Mouse (Mus musculus): Measurements from ENCODE around the gene Nxt1.

The Nxt1 gene

GRCm38 (mm10) chr2:148672199-148673096 is at the start of gene Nxt1:
Gene Nxt1 (plus strand): TSS chr2:148672601.
- peak; percentile 98 for DNase-seq

GRCm38 (mm10) chr2:148623067-148623466 is 49.3 kb upstream of the Nxt1 start:
- no peak for DNase-seq

- no peak for DNase-seq
Observed at GRCm38 (mm10) chr2:148624484-148624883, 47.9 kb upstream of the Nxt1 start.

- DNase-seq, result no peak
Observed at GRCm38 (mm10) chr2:148627011-148627471, 45.4 kb upstream of the Nxt1 start.

- DNase-seq, result no peak
Observed at GRCm38 (mm10) chr2:148631011-148631410, 41.4 kb upstream of the Nxt1 start.

GRCm38 (mm10) chr2:148631602-148632001 is 40.8 kb upstream of the Nxt1 start:
- no peak for DNase-seq

- no peak for DNase-seq
Observed at GRCm38 (mm10) chr2:148634466-148634865, 37.9 kb upstream of the Nxt1 start.

GRCm38 (mm10) chr2:148642610-148643370 is 29.6 kb upstream of the Nxt1 start:
- no peak for DNase-seq

GRCm38 (mm10) chr2:148644421-148645000 is 27.9 kb upstream of the Nxt1 start:
- DNase-seq, result no peak

- DNase-seq, result no peak
Observed at GRCm38 (mm10) chr2:148650587-148651357, 21.6 kb upstream of the Nxt1 start.

GRCm38 (mm10) chr2:148654961-148655360 is 17.4 kb upstream of the Nxt1 start:
- DNase-seq, result no peak

GRCm38 (mm10) chr2:148663458-148663857 is 8.9 kb upstream of the Nxt1 start:
- DNase-seq, result no peak

- DNase-seq, result peak; percentile 45
Observed at GRCm38 (mm10) chr2:148677801-148678200, 5.4 kb downstream of the Nxt1 start.

- peak; percentile 36 for DNase-seq
Observed at GRCm38 (mm10) chr2:148679346-148679745, 6.9 kb downstream of the Nxt1 start.

- DNase-seq, result peak; percentile 99
Observed at GRCm38 (mm10) chr2:148680775-148681291, 8.4 kb downstream of the Nxt1 start, which contains the start of gene Gzf1. Gene Gzf1 (plus strand): TSS chr2:148681023.

- peak; percentile 77 for DNase-seq
Observed at GRCm38 (mm10) chr2:148681461-148681891, 9.1 kb downstream of the Nxt1 start.

- DNase-seq, result no peak
Observed at GRCm38 (mm10) chr2:148683031-148683430, 10.6 kb downstream of the Nxt1 start.

GRCm38 (mm10) chr2:148684972-148685371 is 12.6 kb downstream of the Nxt1 start:
- no peak for DNase-seq

GRCm38 (mm10) chr2:148685709-148686108 is 13.3 kb downstream of the Nxt1 start:
- no peak for DNase-seq

- no peak for DNase-seq
Observed at GRCm38 (mm10) chr2:148686862-148687261, 14.5 kb downstream of the Nxt1 start.

GRCm38 (mm10) chr2:148687971-148688370 is 15.6 kb downstream of the Nxt1 start:
- DNase-seq, result no peak
